Mouse (Mus musculus): ENCODE results near the gene Gsg1. TPM values are rescaled to one million over a fixed set of nuclear protein-coding genes. Genes with fewer than 3 reads are reported as not detected.

The Gsg1 gene
- polyA plus RNA-seq, 1 experiment, result not detected

GRCm38 (mm10) chr6:135279856-135280255 lies 25.7 kb upstream of the Gsg1 start:
- Histone ChIP-seq H3K27me3 (ENCODE audit: control insufficient read depth) (no peaks in the 10 kb centered on the region), H3K36me3 (ENCODE audit: control insufficient read depth) (no peaks in the 10 kb centered on the region), H3K4me3 (replicated peaks) (no peak overlapping the region), H3K4me1 (ENCODE audit: control insufficient read depth) (no peaks in the 10 kb centered on the region), H3K9me3 (ENCODE audit: control insufficient read depth, low read length) (no peaks in the 10 kb centered on the region)
- TF ChIP-seq GATA1 (IDR thresholded peaks at IDR 0.05; ENCODE audit: low read length) (no peak), TAL1 (IDR thresholded peaks at IDR 0.05; ENCODE audit: low read length) (no peak)

GRCm38 (mm10) chr6:135279286-135279685 lies 25.1 kb upstream of the Gsg1 start:
- no peaks in the 10 kb centered on the region for H3K27me3 ChIP-seq (ENCODE audit: control insufficient read depth)
- TF ChIP-seq TAL1 (IDR thresholded peaks at IDR 0.05; ENCODE audit: low read length), result no peak
- no peak for TF ChIP-seq GATA1 (IDR thresholded peaks at IDR 0.05; ENCODE audit: low read length)
- no peaks in the 10 kb centered on the region for H3K4me1 ChIP-seq (ENCODE audit: control insufficient read depth)
- H3K36me3 ChIP-seq (ENCODE audit: control insufficient read depth), result no peaks in the 10 kb centered on the region
- no peak overlapping the region for H3K4me3 ChIP-seq (replicated peaks)
- H3K9me3 ChIP-seq (ENCODE audit: control insufficient read depth, low read length), result no peaks in the 10 kb centered on the region

GRCm38 (mm10) chr6:135278302-135278701 lies 24.2 kb upstream of the Gsg1 start:
- Histone ChIP-seq H3K36me3 (ENCODE audit: control insufficient read depth) (no peaks in the 10 kb centered on the region), H3K4me1 (ENCODE audit: control insufficient read depth) (no peaks in the 10 kb centered on the region), H3K9me3 (ENCODE audit: control insufficient read depth, low read length) (no peaks in the 10 kb centered on the region), H3K4me3 (replicated peaks) (no peak overlapping the region), H3K27me3 (ENCODE audit: control insufficient read depth) (no peaks in the 10 kb centered on the region)
- TF ChIP-seq GATA1 (IDR thresholded peaks at IDR 0.05; ENCODE audit: low read length), result no peak
- no peak for TF ChIP-seq TAL1 (IDR thresholded peaks at IDR 0.05; ENCODE audit: low read length)

- no peak for TF ChIP-seq TAL1 (IDR thresholded peaks at IDR 0.05; ENCODE audit: low read length)
- TF ChIP-seq GATA1 (IDR thresholded peaks at IDR 0.05; ENCODE audit: low read length), result no peak
Observed at GRCm38 (mm10) chr6:135276474-135277295, 22.5 kb upstream of the Gsg1 start.

GRCm38 (mm10) chr6:135275231-135275630 lies 21.1 kb upstream of the Gsg1 start:
- Histone ChIP-seq H3K27me3 (ENCODE audit: control insufficient read depth) (no peaks in the 10 kb centered on the region), H3K36me3 (ENCODE audit: control insufficient read depth) (no peaks in the 10 kb centered on the region), H3K4me3 (replicated peaks) (no peak overlapping the region), H3K9me3 (ENCODE audit: control insufficient read depth, low read length) (no peaks in the 10 kb centered on the region), H3K4me1 (ENCODE audit: control insufficient read depth) (no peaks in the 10 kb centered on the region)
- TF ChIP-seq TAL1 (IDR thresholded peaks at IDR 0.05; ENCODE audit: low read length), result no peak
- no peak for TF ChIP-seq GATA1 (IDR thresholded peaks at IDR 0.05; ENCODE audit: low read length)

More at GRCm38 (mm10) chr6:135276474-135277295, 22.5 kb upstream of the Gsg1 start:
- H3K4me3 ChIP-seq (replicated peaks), result no peak overlapping the region
- no peaks in the 10 kb centered on the region for H3K9me3 ChIP-seq (ENCODE audit: control insufficient read depth, low read length)
- H3K4me1 ChIP-seq (ENCODE audit: control insufficient read depth), result no peaks in the 10 kb centered on the region
- no peaks in the 10 kb centered on the region for H3K27me3 ChIP-seq (ENCODE audit: control insufficient read depth)
- no peaks in the 10 kb centered on the region for H3K36me3 ChIP-seq (ENCODE audit: control insufficient read depth)

- no peaks in the 10 kb centered on the region for H3K27me3 ChIP-seq (ENCODE audit: control insufficient read depth)
- no peak overlapping the region for H3K4me3 ChIP-seq (replicated peaks)
- H3K4me1 ChIP-seq (ENCODE audit: control insufficient read depth), result no peaks in the 10 kb centered on the region
- TF ChIP-seq TAL1 (IDR thresholded peaks at IDR 0.05; ENCODE audit: low read length) (no peak), GATA1 (IDR thresholded peaks at IDR 0.05; ENCODE audit: low read length) (no peak)
- no peaks in the 10 kb centered on the region for H3K36me3 ChIP-seq (ENCODE audit: control insufficient read depth)
- no peaks in the 10 kb centered on the region for H3K9me3 ChIP-seq (ENCODE audit: control insufficient read depth, low read length)
Observed at GRCm38 (mm10) chr6:135273066-135273465, 18.9 kb upstream of the Gsg1 start.

- Histone ChIP-seq H3K4me3 (replicated peaks) (no peak overlapping the region), H3K4me1 (ENCODE audit: control insufficient read depth) (no peaks in the 10 kb centered on the region), H3K36me3 (ENCODE audit: control insufficient read depth) (no peaks in the 10 kb centered on the region), H3K9me3 (ENCODE audit: control insufficient read depth, low read length) (no peaks in the 10 kb centered on the region), H3K27me3 (ENCODE audit: control insufficient read depth) (no peaks in the 10 kb centered on the region)
- TF ChIP-seq TAL1 (IDR thresholded peaks at IDR 0.05; ENCODE audit: low read length) (no peak), GATA1 (IDR thresholded peaks at IDR 0.05; ENCODE audit: low read length) (no peak)
Observed at GRCm38 (mm10) chr6:135271761-135272160, 17.6 kb upstream of the Gsg1 start.

GRCm38 (mm10) chr6:135269626-135270025 lies 15.5 kb upstream of the Gsg1 start:
- TF ChIP-seq GATA1 (IDR thresholded peaks at IDR 0.05; ENCODE audit: low read length) (no peak), TAL1 (IDR thresholded peaks at IDR 0.05; ENCODE audit: low read length) (no peak)
- no peaks in the 10 kb centered on the region for H3K27me3 ChIP-seq (ENCODE audit: control insufficient read depth)
- H3K4me3 ChIP-seq (replicated peaks), result no peak overlapping the region
- H3K9me3 ChIP-seq (ENCODE audit: control insufficient read depth, low read length), result no peaks in the 10 kb centered on the region
- H3K36me3 ChIP-seq (ENCODE audit: control insufficient read depth), result no peaks in the 10 kb centered on the region
- H3K4me1 ChIP-seq (ENCODE audit: control insufficient read depth), result no peaks in the 10 kb centered on the region

GRCm38 (mm10) chr6:135268392-135268791 lies 14.2 kb upstream of the Gsg1 start:
- TF ChIP-seq GATA1 (IDR thresholded peaks at IDR 0.05; ENCODE audit: low read length) (no peak), TAL1 (IDR thresholded peaks at IDR 0.05; ENCODE audit: low read length) (no peak)
- no peaks in the 10 kb centered on the region for H3K36me3 ChIP-seq (ENCODE audit: control insufficient read depth)
- H3K4me3 ChIP-seq (replicated peaks), result no peak overlapping the region

More at GRCm38 (mm10) chr6:135268392-135268791, 14.2 kb upstream of the Gsg1 start:
- no peaks in the 10 kb centered on the region for H3K27me3 ChIP-seq (ENCODE audit: control insufficient read depth)
- no peaks in the 10 kb centered on the region for H3K4me1 ChIP-seq (ENCODE audit: control insufficient read depth)
- H3K9me3 ChIP-seq (ENCODE audit: control insufficient read depth, low read length), result peaks cover 4% of the 10 kb centered on the region
